In genomic region chr6:86298961-86299360, GRCm38 (mm10) we compare ENCODE assay signal across 31 mouse cellular contexts.
DNase-seq lines count a peak whose midpoint lies in the region; ATAC-seq and TF ChIP-seq lines count a peak whose summit lies in the region.
"Had no signal": no experiment of that assay in that cellular context is flagged by ENCODE, and none has a peak within 500 bp of the region (broad histone marks: within the 10 kb centered on the region; RNA-seq: fewer than 3 reads in every experiment).

No protein-coding gene starts in this region.

- H3K9ac ChIP-seq in kidney, postnatal 0 days (ENCODE audit: low read depth, low read length): no peak overlapping the region
- no peak overlapping the region for H3K9ac ChIP-seq in kidney, embryonic 14.5 days (ENCODE audit: low read depth, low read length)
- H3K9ac ChIP-seq: embryonic facial prominence, embryonic 13.5 days; forebrain, postnatal 0 days; heart, embryonic 12.5 days; hindbrain, embryonic 13.5 days; liver, embryonic 13.5 days; lung, embryonic 15.5 days; midbrain, embryonic 12.5 days; neural tube, embryonic 12.5 days had no signal

- H3K27ac ChIP-seq in kidney, postnatal 0 days: no peak overlapping the region
- H3K27ac ChIP-seq in kidney, embryonic 14.5 days (ENCODE audit: low read depth, low read length): no peak overlapping the region
- H3K27ac ChIP-seq: embryonic facial prominence, embryonic 13.5 days; heart, adult 2 months; hindbrain, embryonic 13.5 days; liver, embryonic 13.5 days; lung, embryonic 15.5 days; midbrain, embryonic 12.5 days; neural tube, embryonic 12.5 days had no signal

- no peaks in the 10 kb centered on the region for H3K4me1 ChIP-seq in kidney, postnatal 0 days (replicated peaks; ENCODE audit: insufficient read depth, low read length)
- H3K4me1 ChIP-seq in kidney, embryonic 14.5 days (ENCODE audit: control insufficient read depth, insufficient read depth, low read length): no peaks in the 10 kb centered on the region
- peaks cover 49% of the 10 kb centered on the region for H3K4me1 ChIP-seq in E14TG2a.4 (replicated peaks; ENCODE audit: low read depth, low read length)
- H3K4me1 ChIP-seq: embryonic facial prominence, embryonic 13.5 days; heart, embryonic 12.5 days; hindbrain, embryonic 13.5 days; liver, embryonic 13.5 days; lung, embryonic 15.5 days; megakaryocyte, embryonic 14.5 days; neural tube, embryonic 12.5 days had no signal

- no peaks in the 10 kb centered on the region for H3K9me3 ChIP-seq in kidney, postnatal 0 days (replicated peaks; ENCODE audit: low read length)
- H3K9me3 ChIP-seq in kidney, embryonic 14.5 days (ENCODE audit: control insufficient read depth, low read length): no peaks in the 10 kb centered on the region; the same call in 1 of the 2 replicates
- H3K9me3 ChIP-seq in E14TG2a.4 (ENCODE audit: low read length): peaks cover 2% of the 10 kb centered on the region; the same call in 1 of the 2 replicates
- H3K9me3 ChIP-seq: hindbrain, embryonic 13.5 days; liver, embryonic 13.5 days; lung, embryonic 15.5 days; neural tube, embryonic 12.5 days had no signal

- 96% methylated on average over 3 of the region's 3 CpGs for WGBS in kidney, postnatal 0 days
- WGBS in kidney, embryonic 14.5 days: 95% methylated on average over 3 of the region's 3 CpGs

- ATAC-seq in kidney, postnatal 0 days (replicated peaks; ENCODE audit: low FRiP score, low read depth): no peak
- ATAC-seq in kidney, embryonic 14.5 days (ENCODE audit: low FRiP score, low TSS enrichment): no peak
- no peak for ATAC-seq in erythroblast, adult 5-6 weeks (replicated peaks; ENCODE audit: low FRiP score, poor library complexity, severe bottlenecking)
- ATAC-seq: forebrain, postnatal 0 days; inflammation-experienced regulatory T-cells, adult 6 months had no signal

- H3K36me3 ChIP-seq in kidney, postnatal 0 days (ENCODE audit: insufficient read depth, low read length): no peaks in the 10 kb centered on the region
- H3K36me3 ChIP-seq in kidney, embryonic 14.5 days (ENCODE audit: control insufficient read depth, insufficient read depth, low read length): no peaks in the 10 kb centered on the region
- no peaks in the 10 kb centered on the region for H3K36me3 ChIP-seq in E14TG2a.4 (ENCODE audit: insufficient read depth, low read length)
- H3K36me3 ChIP-seq: embryonic facial prominence, embryonic 13.5 days; heart, embryonic 12.5 days; hindbrain, embryonic 13.5 days; liver, embryonic 13.5 days; lung, embryonic 15.5 days; midbrain, embryonic 12.5 days; neural tube, embryonic 12.5 days had no signal

- DNase-seq in kidney, postnatal 0 days (ENCODE audit: low spot score): no peak
- DNase-seq in A20 (ENCODE audit: low read depth, low spot score) (peak; percentile 12), R1 (ENCODE audit: low read depth, low spot score) (peak; percentile 56)
- DNase-seq in right cerebral cortex, adult 2 months (ENCODE audit: low spot score in 2 of 2): no peak
- DNase-seq: B cell, adult 2 months; cerebellum, adult 11-12 months; cerebellum, postnatal 10 days; forebrain, postnatal 0 days; heart, adult 2 months; heart, postnatal 4 days; kidney, adult 8-10 months; kidney, postnatal 25 days; left cerebral cortex, postnatal 4 days; liver, embryonic 13.5 days; lung, postnatal 4 days; right cerebral cortex, adult 18-20 months; right cerebral cortex, postnatal 4 days; thymus, postnatal 14 days had no signal

- no peak overlapping the region for H3K4me3 ChIP-seq in kidney, postnatal 0 days (replicated peaks; ENCODE audit: low read depth, low read length)
- no peak overlapping the region for H3K4me3 ChIP-seq in kidney, embryonic 14.5 days (ENCODE audit: low read length)
- H3K4me3 ChIP-seq in E14TG2a.4 (replicated peaks; ENCODE audit: low read length): no peak overlapping the region
- H3K4me3 ChIP-seq: embryonic facial prominence, embryonic 13.5 days; erythroblast, embryonic 14.5 days; heart, adult 2 months; heart, embryonic 12.5 days; hindbrain, embryonic 13.5 days; liver, embryonic 13.5 days; lung, embryonic 15.5 days; megakaryocyte, embryonic 14.5 days; midbrain, embryonic 12.5 days; myocyte; neural tube, embryonic 12.5 days had no signal

- H3K27me3 ChIP-seq in kidney, postnatal 0 days (ENCODE audit: insufficient read depth, low read length): no peaks in the 10 kb centered on the region
- no peaks in the 10 kb centered on the region for H3K27me3 ChIP-seq in kidney, embryonic 14.5 days (ENCODE audit: control insufficient read depth, insufficient read depth, low read length)
- H3K27me3 ChIP-seq in E14TG2a.4 (ENCODE audit: insufficient read depth, low read length): no peaks in the 10 kb centered on the region
- H3K27me3 ChIP-seq: embryonic facial prominence, embryonic 13.5 days; heart, embryonic 12.5 days; hindbrain, embryonic 13.5 days; liver, embryonic 13.5 days; lung, embryonic 15.5 days; midbrain, embryonic 12.5 days; neural tube, embryonic 12.5 days had no signal

- H3K4me2 ChIP-seq in kidney, postnatal 0 days (ENCODE audit: low read length): no peak overlapping the region
- H3K4me2 ChIP-seq in kidney, embryonic 14.5 days (replicated peaks; ENCODE audit: low read depth, low read length): no peak overlapping the region
- H3K4me2 ChIP-seq: embryonic facial prominence, embryonic 13.5 days; heart, embryonic 12.5 days; hindbrain, embryonic 13.5 days; liver, embryonic 13.5 days; lung, embryonic 15.5 days; midbrain, embryonic 12.5 days; neural tube, embryonic 12.5 days had no signal

- peak; percentile 12; the same call in 1 of the 2 replicates for TF ChIP-seq CTCF in kidney, postnatal 0 days (IDR thresholded peaks at IDR 0.05; ENCODE audit: low read depth)
- TF ChIP-seq CTCF in E14TG2a.4 (conservative IDR thresholded peaks at IDR 0.05; ENCODE audit: low read length): peak; percentile 45

Comparison
In these comparisons a context has a peak if more than half of its experiments do, and no peak if none do; other contexts are left out.
1. DNase-seq: peak in A20 (single experiment) and R1 (single experiment); none in kidney, postnatal 0 days (single experiment) and right cerebral cortex, adult 2 months (0 of 2).